Mouse (Mus musculus) cortical plate, adult 2 months (tissue): ENCODE results near the gene Cog5.

ENCODE experiments used
- CTCF ChIP-seq: fragments of 200-500 bp; IDR thresholded peaks from 2 replicates; pipeline ENCODE4 v1.5.1; 2011; ENCODE audit warnings: mild to moderate bottlenecking, control low read depth, low read length; ENCODE audit not compliant: insufficient read depth; ENCODE audit errors: extremely low read depth
- POLR2A ChIP-seq: fragments of 200-500 bp; IDR thresholded peaks from 2 replicates; pipeline ENCODE4 v1.6.1; 2011; ENCODE audit warnings: mild to moderate bottlenecking, low read length, control low read depth; ENCODE audit not compliant: insufficient read depth; ENCODE audit errors: extremely low read depth

GRCm38 (mm10) chr12:31633970-31634342 lies 20.7 kb upstream of the Cog5 start:
- TF ChIP-seq POLR2A (no peak), CTCF (no peak)
